Mouse (Mus musculus): ENCODE measurements around the gene Galnt12. TPM values are rescaled to one million over a fixed set of nuclear protein-coding genes. Genes with fewer than 3 reads are reported as not detected.

Gene Galnt12
- total RNA-seq, 2 experiments from 2014 or later, result 0.76 to 1.2 TPM

- intact Hi-C loops (cut with DNase I), result no loop called here
- DNase-seq (ENCODE audit: low spot score in 2 of 2), result no peak
Measured at GRCm38 (mm10) chr4:47092387-47093021, 795 bp downstream of the Galnt12 start.

GRCm38 (mm10) chr4:47093161-47093560, 1.5 kb downstream of the Galnt12 start:
- intact Hi-C loops (cut with DNase I), result no loop called here
- no peak for DNase-seq (ENCODE audit: low spot score in 2 of 2)

GRCm38 (mm10) chr4:47093647-47094046, 1.9 kb downstream of the Galnt12 start:
- no peak for DNase-seq (ENCODE audit: low spot score in 2 of 2)
- intact Hi-C loops (cut with DNase I), result no loop called here

GRCm38 (mm10) chr4:47103561-47103960, 11.9 kb downstream of the Galnt12 start:
- intact Hi-C loops (cut with DNase I), result no loop called here

GRCm38 (mm10) chr4:47111885-47112284, 20.2 kb downstream of the Galnt12 start:
- no peak for DNase-seq (ENCODE audit: low spot score in 2 of 2)
- intact Hi-C loops (cut with DNase I), result no loop called here

More at GRCm38 (mm10) chr4:47103561-47103960, 11.9 kb downstream of the Galnt12 start:
- no peak for DNase-seq (ENCODE audit: low spot score in 2 of 2)

GRCm38 (mm10) chr4:47112560-47112959, 20.9 kb downstream of the Galnt12 start:
- intact Hi-C loops (cut with DNase I), result no loop called here
- peak; percentile 38 to 41 for DNase-seq (ENCODE audit: low spot score in 2 of 2)

- intact Hi-C loops (cut with DNase I), result loop anchor here (2.0 to 5.0 kb wide), 3 partner anchors 115 to 275 kb away; no protein-coding TSS in a partner anchor
- peak; percentile 55 to 66 for DNase-seq (ENCODE audit: low spot score in 2 of 2)
Measured at GRCm38 (mm10) chr4:47122051-47122706, 30.5 kb downstream of the Galnt12 start.

GRCm38 (mm10) chr4:47124140-47124711, 32.5 kb downstream of the Galnt12 start:
- intact Hi-C loops (cut with DNase I), result loop anchor here (5.0 kb wide), 2 partner anchors 113 to 273 kb away; no protein-coding TSS in a partner anchor
- DNase-seq (ENCODE audit: low spot score in 2 of 2), result peak; percentile 38 to 54

- intact Hi-C loops (cut with DNase I), result no loop called here
Measured at GRCm38 (mm10) chr4:47128515-47128914, 36.8 kb downstream of the Galnt12 start.

GRCm38 (mm10) chr4:47129572-47129971, 37.9 kb downstream of the Galnt12 start:
- DNase-seq (ENCODE audit: low spot score in 2 of 2), result no peak
- intact Hi-C loops (cut with DNase I), result no loop called here

More at GRCm38 (mm10) chr4:47128515-47128914, 36.8 kb downstream of the Galnt12 start:
- peak in 1 of 2 experiments; percentile 46 for DNase-seq (ENCODE audit: low spot score in 2 of 2)

GRCm38 (mm10) chr4:47130111-47131050, 38.7 kb downstream of the Galnt12 start:
- no peak for DNase-seq (ENCODE audit: low spot score in 2 of 2)
- intact Hi-C loops (cut with DNase I), result no loop called here

GRCm38 (mm10) chr4:47131931-47132330, 40.2 kb downstream of the Galnt12 start:
- intact Hi-C loops (cut with DNase I), result no loop called here

GRCm38 (mm10) chr4:47132413-47132812, 40.7 kb downstream of the Galnt12 start:
- peak in 1 of 2 experiments; percentile 15 for DNase-seq (ENCODE audit: low spot score in 2 of 2)
- intact Hi-C loops (cut with DNase I), result no loop called here

More at GRCm38 (mm10) chr4:47131931-47132330, 40.2 kb downstream of the Galnt12 start:
- no peak for DNase-seq (ENCODE audit: low spot score in 2 of 2)

- DNase-seq (ENCODE audit: low spot score in 2 of 2), result peak; percentile 36 to 77
- intact Hi-C loops (cut with DNase I), result loop anchor here (5.0 kb wide), 2 partner anchors 91 to 216 kb away; partner anchors contain the start of gene Tgfbr1
Measured at GRCm38 (mm10) chr4:47136699-47137101, 45.0 kb downstream of the Galnt12 start.

GRCm38 (mm10) chr4:47137479-47137878, 45.8 kb downstream of the Galnt12 start:
- intact Hi-C loops (cut with DNase I), result loop anchor here (5.0 kb wide), 2 partner anchors 90 to 215 kb away; partner anchors contain the start of gene Tgfbr1
- DNase-seq (ENCODE audit: low spot score in 2 of 2), result no peak

- intact Hi-C loops (cut with DNase I), result loop anchor here (5.0 kb wide), 2 partner anchors 89 to 214 kb away; partner anchors contain the start of gene Tgfbr1
- DNase-seq (ENCODE audit: low spot score in 2 of 2), result no peak
Measured at GRCm38 (mm10) chr4:47138411-47138810, 46.7 kb downstream of the Galnt12 start.

- no peak for DNase-seq (ENCODE audit: low spot score in 2 of 2)
- intact Hi-C loops (cut with DNase I), result loop anchor here (5.0 kb wide), 2 partner anchors 88 to 213 kb away; partner anchors contain the start of gene Tgfbr1
Measured at GRCm38 (mm10) chr4:47138967-47139777, 47.5 kb downstream of the Galnt12 start.

GRCm38 (mm10) chr4:47140301-47140700, 48.6 kb downstream of the Galnt12 start:
- intact Hi-C loops (cut with DNase I), result no loop called here
- DNase-seq (ENCODE audit: low spot score in 2 of 2), result no peak

Data from left cerebral cortex, postnatal 25 days (tissue).